Mouse (Mus musculus): ENCODE results near the gene Ugcg. TPM values are rescaled to one million over a fixed set of nuclear protein-coding genes. Genes with fewer than 3 reads are reported as not detected.

The Ugcg gene
- polyA plus RNA-seq (2012; rRNA removed) (19.3 and 21.7 TPM in 2 replicates), polyA plus RNA-seq (2014; fragmentation: Nextera tagmentation; extraction: Ambion mirVana) (7.5 and 9.9 TPM in 2 replicates)

DNA sequence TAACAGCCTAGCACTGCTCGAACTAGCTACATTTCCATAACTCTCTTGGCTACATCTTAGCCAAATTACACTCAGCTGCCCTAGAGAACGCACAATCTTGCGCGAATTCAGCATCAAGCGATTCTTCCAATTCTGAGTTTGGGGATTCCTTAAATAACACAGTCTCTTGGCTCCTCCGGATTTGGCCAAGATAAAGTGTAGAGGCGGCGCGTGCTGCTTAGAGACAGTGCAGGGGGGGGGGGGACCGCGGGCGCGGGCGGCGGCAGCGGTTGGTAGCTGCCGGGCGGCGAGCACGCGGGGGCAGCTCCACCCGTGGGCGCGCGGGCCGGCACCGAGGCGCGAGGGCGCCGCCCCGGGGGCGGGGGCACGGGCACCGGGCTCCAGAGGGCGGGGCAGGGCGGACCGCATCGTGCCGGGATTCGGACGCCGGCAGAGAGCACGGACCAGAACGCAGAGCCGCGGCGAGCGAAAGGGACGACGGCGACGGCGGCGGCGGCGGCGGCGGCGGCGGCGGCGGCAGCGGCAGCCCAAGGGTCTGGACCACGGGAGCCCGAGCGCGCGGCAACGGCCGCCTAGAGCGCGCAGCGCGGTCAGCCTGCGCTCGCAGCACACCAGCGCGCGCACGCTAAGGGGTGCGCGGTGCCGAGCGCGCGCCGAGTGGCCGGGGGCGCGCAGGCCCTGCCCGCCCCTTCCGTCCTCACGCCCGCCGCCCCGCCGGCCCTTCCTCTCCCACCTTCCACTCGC, at the start of gene Ugcg:
Gene Ugcg, plus strand, starts transcription at position 456 of the 744 bp plus-strand sequence.
- H3K9ac ChIP-seq (replicated peaks), result peak within 1 kb of the TSS; percentile 88
- peak within 1 kb of the TSS; percentile 80 for H3K27ac ChIP-seq
- ATAC-seq (ENCODE audit: insufficient read depth), result peak; percentile 89
- H3K4me2 ChIP-seq (ENCODE audit: low read depth), result peak within 1 kb of the TSS; percentile 73
- WGBS (ENCODE audit: insufficient replicate concordance), result under 1% methylated on average over 67 of the region's 99 CpGs
- no peak for TF ChIP-seq EP300 (IDR thresholded peaks at IDR 0.05; ENCODE audit: low read depth)
- TF ChIP-seq CTCF (IDR thresholded peaks at IDR 0.05; ENCODE audit: low read depth), result no peak
- no peaks in the 10 kb centered on the region for H3K36me3 ChIP-seq (replicated peaks; ENCODE audit: control insufficient read depth, insufficient read depth, low read depth)
- H3K4me3 ChIP-seq (ENCODE audit: insufficient read depth in 1 of 2, low read depth in 2 of 2, low read length in 2 of 2), result peak within 1 kb of the TSS; percentile 89 to 96
- no peaks in the 10 kb centered on the region for H3K27me3 ChIP-seq (ENCODE audit: control insufficient read depth, insufficient read depth, low read length)
- peaks cover 10 to 23% of the 10 kb centered on the region in 2 experiments for H3K4me1 ChIP-seq (replicated peaks; ENCODE audit: control insufficient read depth in 2 of 2, insufficient read depth in 2 of 2, low read length in 1 of 2)
- DNase-seq (ENCODE audit: low read depth in 3 of 3, low spot score in 3 of 3), result peak; percentile 65 to 75 (median 72)
- no peaks in the 10 kb centered on the region for H3K9me3 ChIP-seq (ENCODE audit: control insufficient read depth, low read length)

DNA sequence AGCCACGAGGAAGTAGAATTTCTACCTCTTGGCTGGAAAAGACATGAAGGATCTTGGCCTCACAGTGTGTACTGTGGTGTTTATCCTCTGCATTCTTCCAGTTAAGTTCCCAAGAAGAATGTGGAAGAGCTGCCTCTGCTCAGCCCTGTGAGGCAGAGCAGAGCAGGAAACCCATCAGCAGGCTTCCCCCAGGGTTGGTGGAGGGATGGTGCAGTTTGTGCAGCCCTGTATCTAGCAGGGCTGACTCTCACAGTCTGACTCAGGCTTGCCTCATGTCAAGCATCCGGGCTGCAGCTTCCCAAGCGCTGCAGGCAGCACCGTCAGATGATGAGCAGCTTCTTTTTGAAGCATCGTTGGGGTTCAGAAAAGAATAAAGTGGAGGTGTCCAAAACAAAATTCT, 40.0 kb upstream of the Ugcg start:
- Histone ChIP-seq H3K4me2 (ENCODE audit: low read depth) (no peak overlapping the region), H3K4me1 (replicated peaks; ENCODE audit: control insufficient read depth in 2 of 2, insufficient read depth in 2 of 2, low read length in 1 of 2) (peaks cover 0 to 11% of the 10 kb centered on the region in 2 experiments; a peak in 2 of 4 replicates), H3K4me3 (ENCODE audit: insufficient read depth in 1 of 2, low read depth in 2 of 2, low read length in 2 of 2) (no peak overlapping the region), H3K9ac (replicated peaks) (no peak overlapping the region), H3K27ac (no peak overlapping the region), H3K9me3 (ENCODE audit: control insufficient read depth, low read length) (no peaks in the 10 kb centered on the region), H3K27me3 (ENCODE audit: control insufficient read depth, insufficient read depth, low read length) (no peaks in the 10 kb centered on the region), H3K36me3 (replicated peaks; ENCODE audit: control insufficient read depth, insufficient read depth, low read depth) (no peaks in the 10 kb centered on the region)
- no peak for ATAC-seq (ENCODE audit: insufficient read depth)
- TF ChIP-seq CTCF (IDR thresholded peaks at IDR 0.05; ENCODE audit: low read depth) (no peak), EP300 (IDR thresholded peaks at IDR 0.05; ENCODE audit: low read depth) (no peak)
- DNase-seq (ENCODE audit: low read depth in 3 of 3, low spot score in 3 of 3), result no peak
- 52% methylated on average over 5 of the region's 5 CpGs for WGBS (ENCODE audit: insufficient replicate concordance)

DNA sequence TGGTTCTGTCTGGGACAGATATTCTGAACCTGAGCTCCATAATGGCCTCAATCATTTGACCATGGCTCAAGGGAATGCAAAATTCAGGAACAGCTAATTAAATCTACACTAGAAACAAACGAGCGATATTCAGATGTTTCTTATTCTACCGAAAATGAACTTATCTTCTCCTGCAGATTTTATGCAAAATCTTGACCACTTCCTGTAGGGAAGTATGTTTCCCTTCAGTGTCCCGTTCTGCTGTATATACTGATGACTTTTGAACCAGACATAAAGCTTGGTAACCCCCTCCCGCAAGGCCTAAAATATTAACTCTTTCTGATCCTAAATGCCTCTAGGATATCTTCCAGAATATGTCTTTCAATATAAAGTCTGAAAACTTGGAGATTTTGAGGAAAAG, 38.1 kb upstream of the Ugcg start:
- no peak for DNase-seq (ENCODE audit: low read depth in 3 of 3, low spot score in 3 of 3)
- H3K4me2 ChIP-seq (ENCODE audit: low read depth), result no peak overlapping the region
- H3K4me3 ChIP-seq (ENCODE audit: insufficient read depth in 1 of 2, low read depth in 2 of 2, low read length in 2 of 2), result no peak overlapping the region
- 5% methylated on average over 5 of the region's 5 CpGs for WGBS (ENCODE audit: insufficient replicate concordance)
- H3K27me3 ChIP-seq (ENCODE audit: control insufficient read depth, insufficient read depth, low read length), result no peaks in the 10 kb centered on the region
- H3K9me3 ChIP-seq (ENCODE audit: control insufficient read depth, low read length), result no peaks in the 10 kb centered on the region
- ATAC-seq (ENCODE audit: insufficient read depth), result no peak
- TF ChIP-seq EP300 (IDR thresholded peaks at IDR 0.05; ENCODE audit: low read depth) (no peak), CTCF (IDR thresholded peaks at IDR 0.05; ENCODE audit: low read depth) (no peak)
- peaks cover 0 to 17% of the 10 kb centered on the region in 2 experiments; a peak in 2 of 4 replicates for H3K4me1 ChIP-seq (replicated peaks; ENCODE audit: control insufficient read depth in 2 of 2, insufficient read depth in 2 of 2, low read length in 1 of 2)
- H3K36me3 ChIP-seq (replicated peaks; ENCODE audit: control insufficient read depth, insufficient read depth, low read depth), result no peaks in the 10 kb centered on the region
- no peak overlapping the region for H3K27ac ChIP-seq
- no peak overlapping the region for H3K9ac ChIP-seq (replicated peaks)

DNA sequence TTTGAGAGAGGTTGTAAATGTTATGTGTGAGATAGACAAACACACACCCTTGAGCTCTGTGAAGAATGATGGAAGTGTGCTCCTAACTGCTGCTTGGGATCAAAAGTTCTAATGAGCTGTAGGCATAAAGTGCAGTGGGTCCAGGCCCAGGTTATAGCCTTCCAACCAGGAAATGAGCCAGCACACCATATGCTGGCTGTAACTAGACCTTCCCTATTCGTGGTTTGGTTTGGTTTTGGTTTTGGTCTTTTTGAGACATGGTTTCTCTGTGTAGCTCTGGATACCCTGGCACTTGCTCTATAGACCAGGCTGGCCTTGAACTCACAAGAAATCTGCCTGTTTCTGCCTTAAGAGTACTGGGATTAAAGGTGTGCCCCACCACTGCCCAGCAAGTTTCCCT, 37.1 kb upstream of the Ugcg start:
- no peak overlapping the region for H3K9ac ChIP-seq (replicated peaks)
- H3K27me3 ChIP-seq (ENCODE audit: control insufficient read depth, insufficient read depth, low read length), result no peaks in the 10 kb centered on the region
- no peak for TF ChIP-seq CTCF (IDR thresholded peaks at IDR 0.05; ENCODE audit: low read depth)
- no peak for TF ChIP-seq EP300 (IDR thresholded peaks at IDR 0.05; ENCODE audit: low read depth)
- H3K36me3 ChIP-seq (replicated peaks; ENCODE audit: control insufficient read depth, insufficient read depth, low read depth), result no peaks in the 10 kb centered on the region
- peaks cover 0 to 20% of the 10 kb centered on the region in 2 experiments; a peak in 3 of 4 replicates for H3K4me1 ChIP-seq (replicated peaks; ENCODE audit: control insufficient read depth in 2 of 2, insufficient read depth in 2 of 2, low read length in 1 of 2)
- no peak overlapping the region for H3K4me2 ChIP-seq (ENCODE audit: low read depth)
- DNase-seq (ENCODE audit: low read depth in 3 of 3, low spot score in 3 of 3), result no peak
- H3K9me3 ChIP-seq (ENCODE audit: control insufficient read depth, low read length), result no peaks in the 10 kb centered on the region
- H3K4me3 ChIP-seq (ENCODE audit: insufficient read depth in 1 of 2, low read depth in 2 of 2, low read length in 2 of 2), result no peak overlapping the region
- no peak for ATAC-seq (ENCODE audit: insufficient read depth)
- no peak overlapping the region for H3K27ac ChIP-seq
- 22% methylated on average over 1 of the region's 1 CpGs for WGBS (ENCODE audit: insufficient replicate concordance)

DNA sequence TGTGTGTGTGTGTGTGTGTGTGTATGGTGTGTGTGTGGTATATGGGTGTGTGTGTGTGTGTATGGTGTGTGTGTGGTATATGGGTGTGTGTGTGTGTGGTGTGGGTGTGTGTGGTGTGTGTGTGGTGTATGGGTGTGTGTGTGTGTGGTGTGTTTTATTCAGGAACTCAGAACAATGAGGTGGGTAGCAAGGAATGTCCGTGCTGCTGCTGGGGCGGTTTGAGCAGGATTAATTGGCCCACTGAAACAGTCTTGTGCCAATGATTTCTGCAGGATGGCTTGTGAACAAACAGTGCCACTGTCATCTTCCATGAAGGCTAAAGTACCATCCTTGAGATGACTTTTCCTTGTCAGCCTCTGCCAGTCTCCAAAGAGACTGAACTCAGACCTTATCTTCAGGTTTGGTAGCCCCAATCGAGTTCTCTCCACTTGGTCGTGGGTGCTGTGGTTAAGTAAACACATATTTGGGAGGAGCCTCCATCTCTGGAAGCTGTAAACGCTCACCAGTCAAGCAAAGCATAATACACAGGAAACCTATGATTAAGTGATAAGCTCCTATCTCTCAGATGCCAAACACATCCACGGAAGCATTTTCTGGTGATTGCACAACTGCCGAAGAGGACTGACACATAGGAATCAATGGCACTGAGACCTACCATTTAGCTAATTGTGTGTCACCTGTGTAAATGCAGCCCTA, 32.0 kb upstream of the Ugcg start:
- no peak overlapping the region for H3K4me3 ChIP-seq (ENCODE audit: insufficient read depth in 1 of 2, low read depth in 2 of 2, low read length in 2 of 2)
- H3K9me3 ChIP-seq (ENCODE audit: control insufficient read depth, low read length), result no peaks in the 10 kb centered on the region
- no peak overlapping the region for H3K9ac ChIP-seq (replicated peaks)
- H3K36me3 ChIP-seq (replicated peaks; ENCODE audit: control insufficient read depth, insufficient read depth, low read depth), result no peaks in the 10 kb centered on the region
- peaks cover 6 to 39% of the 10 kb centered on the region in 2 experiments for H3K4me1 ChIP-seq (replicated peaks; ENCODE audit: control insufficient read depth in 2 of 2, insufficient read depth in 2 of 2, low read length in 1 of 2)
- ATAC-seq (ENCODE audit: insufficient read depth) (peak; percentile 85), DNase-seq (ENCODE audit: low read depth in 3 of 3, low spot score in 3 of 3) (peak; percentile 35 to 39 (median 37))
- TF ChIP-seq CTCF (IDR thresholded peaks at IDR 0.05; ENCODE audit: low read depth) (no peak), EP300 (IDR thresholded peaks at IDR 0.05; ENCODE audit: low read depth) (no peak; the same call in none of the 2 replicates)
- 6% methylated on average over 7 of the region's 7 CpGs for WGBS (ENCODE audit: insufficient replicate concordance)
- peak overlapping the region; percentile 32 for H3K4me2 ChIP-seq (ENCODE audit: low read depth)
- peak overlapping the region; percentile 7; the same call in 1 of the 2 replicates for H3K27ac ChIP-seq
- H3K27me3 ChIP-seq (ENCODE audit: control insufficient read depth, insufficient read depth, low read length), result no peaks in the 10 kb centered on the region
